Mouse (Mus musculus): ENCODE data around the gene Sde2. TPM values are rescaled to one million over a fixed set of nuclear protein-coding genes. Genes with fewer than 3 reads are reported as not detected.

Sde2 gene
- polyA plus RNA-seq, 1 experiment from 2014 or later: 44.1 TPM

- 72% methylated on average over 8 of the region's 8 CpGs for WGBS
- H3K27me3 ChIP-seq (ENCODE audit: control insufficient read depth, insufficient read depth, low read length): no peaks in the 10 kb centered on the region
- no peak for ATAC-seq (ENCODE audit: insufficient number of reproducible peaks, low FRiP score, low TSS enrichment, low read depth)
Observed at GRCm38 (mm10) chr1:180839201-180839910, 11.6 kb upstream of the Sde2 start.

DNA sequence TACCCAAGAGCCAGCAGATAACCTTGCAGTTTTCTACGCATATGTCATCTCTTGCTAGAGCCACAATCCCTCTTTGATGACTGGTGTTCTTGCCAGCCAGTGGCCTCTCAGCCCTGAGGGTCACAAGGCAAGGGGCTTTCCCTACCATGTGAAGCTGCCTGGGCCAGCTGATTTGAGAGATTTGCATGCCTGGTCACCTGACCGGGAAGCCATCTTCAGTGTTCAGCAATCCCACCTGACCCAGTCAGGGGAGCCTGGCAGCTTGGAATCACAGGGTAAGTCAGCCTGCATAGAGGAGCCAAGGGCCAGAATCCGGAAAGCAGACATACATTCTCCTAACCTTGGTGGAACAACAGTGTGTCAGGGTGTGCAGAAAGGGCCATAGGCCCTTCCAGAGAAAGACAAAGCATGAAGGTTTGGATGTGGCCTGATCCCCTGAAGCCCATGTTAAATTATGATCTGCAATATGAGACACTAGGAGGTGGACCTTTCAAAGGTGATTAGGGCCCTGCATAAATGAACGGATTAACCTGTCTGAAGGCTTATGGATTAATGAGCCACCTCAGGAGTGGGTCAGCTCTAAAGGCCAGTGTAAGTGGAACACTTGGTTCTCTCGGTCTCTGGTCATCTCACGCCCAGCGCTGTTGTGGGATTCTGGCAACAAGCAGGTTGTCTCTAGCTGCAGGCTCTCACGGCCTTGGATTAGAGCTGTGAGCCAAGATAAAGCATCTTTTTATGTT, 9.2 kb upstream of the Sde2 start:
- Histone ChIP-seq H3K4me2 (ENCODE audit: low read depth, severe bottlenecking) (no peak overlapping the region), H3K27me3 (ENCODE audit: control insufficient read depth, insufficient read depth, low read length) (no peaks in the 10 kb centered on the region), H3K9ac (ENCODE audit: low read length) (no peak overlapping the region), H3K36me3 (ENCODE audit: control insufficient read depth, insufficient read depth, low read length) (no peaks in the 10 kb centered on the region), H3K4me1 (ENCODE audit: control insufficient read depth, insufficient read depth, low read length) (no peaks in the 10 kb centered on the region), H3K9me3 (ENCODE audit: control insufficient read depth, low read length) (no peaks in the 10 kb centered on the region), H3K4me3 (ENCODE audit: low read depth, low read length) (no peak overlapping the region), H3K27ac (replicated peaks; ENCODE audit: low read depth, low read length) (no peak overlapping the region)
- DNase-seq (ENCODE audit: low spot score): no peak
- ATAC-seq (ENCODE audit: insufficient number of reproducible peaks, low FRiP score, low TSS enrichment, low read depth): no peak
- WGBS: 82% methylated on average over 8 of the region's 8 CpGs

More at GRCm38 (mm10) chr1:180839201-180839910, 11.6 kb upstream of the Sde2 start:
- Histone ChIP-seq H3K4me1 (ENCODE audit: control insufficient read depth, insufficient read depth, low read length) (no peaks in the 10 kb centered on the region), H3K4me3 (ENCODE audit: low read depth, low read length) (no peak overlapping the region), H3K36me3 (ENCODE audit: control insufficient read depth, insufficient read depth, low read length) (no peaks in the 10 kb centered on the region), H3K9ac (ENCODE audit: low read length) (no peak overlapping the region), H3K27ac (replicated peaks; ENCODE audit: low read depth, low read length) (no peak overlapping the region), H3K9me3 (ENCODE audit: control insufficient read depth, low read length) (no peaks in the 10 kb centered on the region), H3K4me2 (ENCODE audit: low read depth, severe bottlenecking) (no peak overlapping the region)
- no peak for DNase-seq (ENCODE audit: low spot score)

- Histone ChIP-seq H3K27ac (replicated peaks; ENCODE audit: low read depth, low read length) (peak overlapping the region; percentile 30; the same call in 1 of the 2 replicates), H3K27me3 (ENCODE audit: control insufficient read depth, insufficient read depth, low read length) (no peaks in the 10 kb centered on the region), H3K4me2 (ENCODE audit: low read depth, severe bottlenecking) (peak overlapping the region; percentile 36), H3K36me3 (ENCODE audit: control insufficient read depth, insufficient read depth, low read length) (peaks cover 4% of the 10 kb centered on the region; the same call in 1 of the 2 replicates), H3K4me3 (ENCODE audit: low read depth, low read length) (no peak overlapping the region; the same call in 1 of the 2 replicates), H3K4me1 (ENCODE audit: control insufficient read depth, insufficient read depth, low read length) (peaks cover 18% of the 10 kb centered on the region), H3K9me3 (ENCODE audit: control insufficient read depth, low read length) (no peaks in the 10 kb centered on the region), H3K9ac (ENCODE audit: low read length) (peak overlapping the region; percentile 8)
- 3% methylated on average over 9 of the region's 9 CpGs for WGBS
- DNase-seq (ENCODE audit: low spot score) (peak; percentile 67), ATAC-seq (ENCODE audit: insufficient number of reproducible peaks, low FRiP score, low TSS enrichment, low read depth) (peak; percentile 45; the same call in 1 of the 2 replicates)
Observed at GRCm38 (mm10) chr1:180848114-180848510, 2.8 kb upstream of the Sde2 start.

GRCm38 (mm10) chr1:180848511-180849241, 2.3 kb upstream of the Sde2 start:
- H3K4me1 ChIP-seq (ENCODE audit: control insufficient read depth, insufficient read depth, low read length): peaks cover 18% of the 10 kb centered on the region
- 28% methylated on average over 11 of the region's 11 CpGs for WGBS
- no peak overlapping the region; the same call in 1 of the 2 replicates for H3K4me3 ChIP-seq (ENCODE audit: low read depth, low read length)
- H3K9ac ChIP-seq (ENCODE audit: low read length): peak overlapping the region; percentile 2
- H3K36me3 ChIP-seq (ENCODE audit: control insufficient read depth, insufficient read depth, low read length): peaks cover 4% of the 10 kb centered on the region; the same call in 1 of the 2 replicates
- H3K9me3 ChIP-seq (ENCODE audit: control insufficient read depth, low read length): no peaks in the 10 kb centered on the region
- H3K27me3 ChIP-seq (ENCODE audit: control insufficient read depth, insufficient read depth, low read length): no peaks in the 10 kb centered on the region
- ATAC-seq (ENCODE audit: insufficient number of reproducible peaks, low FRiP score, low TSS enrichment, low read depth) (no peak), DNase-seq (ENCODE audit: low spot score) (no peak)
- peak overlapping the region; percentile 30 for H3K27ac ChIP-seq (replicated peaks; ENCODE audit: low read depth, low read length)
- peak overlapping the region; percentile 36 for H3K4me2 ChIP-seq (ENCODE audit: low read depth, severe bottlenecking)

DNA sequence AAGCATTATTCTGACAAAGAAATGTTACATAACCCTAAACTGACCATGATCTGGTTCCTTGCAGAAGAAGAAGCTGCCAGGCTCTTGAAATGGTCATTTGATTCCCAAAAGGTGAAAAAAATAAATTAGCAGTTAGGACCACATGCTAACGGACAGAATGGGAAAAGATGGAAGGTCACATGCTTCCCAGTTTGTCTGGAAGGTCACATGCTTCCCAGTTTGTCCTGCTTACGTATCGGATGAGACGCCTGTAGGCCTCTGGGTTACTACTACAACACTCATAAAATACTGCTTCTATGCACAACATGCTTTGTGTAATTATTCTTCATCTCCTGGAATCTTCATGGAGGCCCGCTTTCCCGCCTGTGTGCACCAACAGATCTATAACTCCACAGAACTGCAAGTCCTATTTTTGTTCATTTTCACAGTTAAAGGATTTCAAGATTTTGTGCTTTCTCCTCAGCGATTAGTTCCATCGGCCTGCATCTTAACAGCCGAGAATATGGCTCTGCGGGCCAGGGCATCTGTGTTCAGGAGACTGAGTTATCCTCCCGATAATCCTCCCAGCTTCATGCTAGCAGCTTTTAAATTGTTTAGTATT, 1.1 kb upstream of the Sde2 start:
- peak overlapping the region; percentile 81 for H3K4me3 ChIP-seq (ENCODE audit: low read depth, low read length)
- H3K4me1 ChIP-seq (ENCODE audit: control insufficient read depth, insufficient read depth, low read length): peaks cover 18% of the 10 kb centered on the region
- DNase-seq (ENCODE audit: low spot score) (peak; percentile 36), ATAC-seq (ENCODE audit: insufficient number of reproducible peaks, low FRiP score, low TSS enrichment, low read depth) (no peak)
- no peaks in the 10 kb centered on the region for H3K9me3 ChIP-seq (ENCODE audit: control insufficient read depth, low read length)
- peaks cover 4% of the 10 kb centered on the region; the same call in 1 of the 2 replicates for H3K36me3 ChIP-seq (ENCODE audit: control insufficient read depth, insufficient read depth, low read length)
- peak overlapping the region; percentile 59 for H3K4me2 ChIP-seq (ENCODE audit: low read depth, severe bottlenecking)
- H3K27me3 ChIP-seq (ENCODE audit: control insufficient read depth, insufficient read depth, low read length): no peaks in the 10 kb centered on the region
- peak overlapping the region; percentile 95 for H3K27ac ChIP-seq (replicated peaks; ENCODE audit: low read depth, low read length)
- H3K9ac ChIP-seq (ENCODE audit: low read length): peak overlapping the region; percentile 66
- WGBS: 43% methylated on average over 11 of the region's 11 CpGs

DNA sequence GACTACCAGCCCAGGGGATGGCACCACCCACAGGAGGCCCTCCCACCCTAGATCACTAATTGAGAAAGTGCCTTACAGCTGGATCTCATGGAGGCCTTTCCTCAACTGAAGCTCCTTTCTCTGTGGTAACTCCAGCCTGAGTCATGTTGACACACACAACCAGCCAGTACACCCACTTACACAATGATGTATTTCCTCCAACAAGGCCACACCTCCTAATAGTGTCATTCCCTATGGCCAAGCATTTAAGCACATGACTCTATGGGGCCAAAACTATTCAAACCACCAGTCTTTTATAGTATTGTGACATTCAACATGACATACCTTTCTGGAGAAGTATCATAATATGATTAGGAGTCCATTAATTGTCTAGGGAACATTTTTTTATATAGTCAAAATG, 7.8 kb downstream of the Sde2 start:
- Histone ChIP-seq H3K4me1 (ENCODE audit: control insufficient read depth, insufficient read depth, low read length) (no peaks in the 10 kb centered on the region), H3K9me3 (ENCODE audit: control insufficient read depth, low read length) (no peaks in the 10 kb centered on the region), H3K36me3 (ENCODE audit: control insufficient read depth, insufficient read depth, low read length) (peaks cover 36% of the 10 kb centered on the region), H3K27me3 (ENCODE audit: control insufficient read depth, insufficient read depth, low read length) (no peaks in the 10 kb centered on the region), H3K4me2 (ENCODE audit: low read depth, severe bottlenecking) (no peak overlapping the region), H3K9ac (ENCODE audit: low read length) (no peak overlapping the region), H3K4me3 (ENCODE audit: low read depth, low read length) (no peak overlapping the region), H3K27ac (replicated peaks; ENCODE audit: low read depth, low read length) (no peak overlapping the region)
- ATAC-seq (ENCODE audit: insufficient number of reproducible peaks, low FRiP score, low TSS enrichment, low read depth) (no peak), DNase-seq (ENCODE audit: low spot score) (no peak)

DNA sequence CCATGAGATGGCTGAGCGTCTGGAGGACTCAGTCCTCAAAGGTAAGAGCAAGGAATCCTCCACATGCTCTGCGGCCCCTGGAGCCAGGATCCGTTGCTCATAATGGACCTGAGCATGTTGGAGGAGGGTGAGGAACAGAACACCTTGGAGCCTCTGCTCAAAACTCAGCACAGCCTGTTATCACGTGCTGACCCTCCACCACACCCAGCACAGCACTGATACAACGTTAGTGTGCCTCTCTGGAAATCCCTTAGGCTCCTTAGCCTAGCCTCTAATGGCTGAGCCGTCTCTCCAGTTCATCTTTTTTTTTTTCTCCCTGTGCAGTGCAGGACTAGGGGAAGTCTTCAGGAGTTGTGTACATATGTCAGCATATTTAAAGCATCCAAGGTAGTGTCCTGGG, 9.1 kb downstream of the Sde2 start:
- 87% methylated on average over 6 of the region's 6 CpGs for WGBS
- Histone ChIP-seq H3K4me3 (ENCODE audit: low read depth, low read length) (no peak overlapping the region), H3K36me3 (ENCODE audit: control insufficient read depth, insufficient read depth, low read length) (peaks cover 35% of the 10 kb centered on the region), H3K9ac (ENCODE audit: low read length) (no peak overlapping the region), H3K27me3 (ENCODE audit: control insufficient read depth, insufficient read depth, low read length) (no peaks in the 10 kb centered on the region), H3K4me2 (ENCODE audit: low read depth, severe bottlenecking) (no peak overlapping the region), H3K27ac (replicated peaks; ENCODE audit: low read depth, low read length) (no peak overlapping the region), H3K4me1 (ENCODE audit: control insufficient read depth, insufficient read depth, low read length) (no peaks in the 10 kb centered on the region), H3K9me3 (ENCODE audit: control insufficient read depth, low read length) (no peaks in the 10 kb centered on the region)
- no peak for DNase-seq (ENCODE audit: low spot score)
- no peak for ATAC-seq (ENCODE audit: insufficient number of reproducible peaks, low FRiP score, low TSS enrichment, low read depth)

DNA sequence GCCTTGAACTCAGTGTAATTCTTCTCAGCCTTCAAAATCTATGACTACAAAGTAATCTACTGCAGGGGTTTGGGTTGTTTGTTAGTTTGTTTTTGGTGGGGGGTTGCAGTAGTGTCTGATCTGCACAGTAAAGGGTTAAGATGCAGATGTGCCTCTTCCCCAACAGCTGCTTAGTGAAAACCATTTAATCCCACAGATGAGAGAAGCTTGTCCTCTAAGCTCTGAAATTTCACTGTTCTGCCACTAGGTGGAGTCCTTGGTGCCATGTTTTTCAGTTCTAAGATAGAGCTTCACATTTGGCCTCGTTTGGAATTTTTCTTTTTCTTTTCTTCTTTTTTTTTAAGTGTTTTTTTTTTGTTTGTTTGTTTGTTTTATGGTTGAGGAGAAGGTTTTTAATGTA, 12.7 kb downstream of the Sde2 start:
- H3K36me3 ChIP-seq (ENCODE audit: control insufficient read depth, insufficient read depth, low read length): peaks cover 35% of the 10 kb centered on the region
- no peak overlapping the region for H3K9ac ChIP-seq (ENCODE audit: low read length)
- ATAC-seq (ENCODE audit: insufficient number of reproducible peaks, low FRiP score, low TSS enrichment, low read depth) (no peak), DNase-seq (ENCODE audit: low spot score) (no peak)
- H3K4me3 ChIP-seq (ENCODE audit: low read depth, low read length): no peak overlapping the region
- no peaks in the 10 kb centered on the region for H3K9me3 ChIP-seq (ENCODE audit: control insufficient read depth, low read length)
- H3K4me1 ChIP-seq (ENCODE audit: control insufficient read depth, insufficient read depth, low read length): no peaks in the 10 kb centered on the region
- no peak overlapping the region for H3K27ac ChIP-seq (replicated peaks; ENCODE audit: low read depth, low read length)
- H3K27me3 ChIP-seq (ENCODE audit: control insufficient read depth, insufficient read depth, low read length): no peaks in the 10 kb centered on the region
- H3K4me2 ChIP-seq (ENCODE audit: low read depth, severe bottlenecking): no peak overlapping the region
- 36% methylated on average over 1 of the region's 1 CpGs for WGBS

Data from limb, embryonic 11.5 days (tissue).